Mouse (Mus musculus): ENCODE data around the gene Arhgap27. TPM values are rescaled to one million over a fixed set of nuclear protein-coding genes. Genes with fewer than 3 reads are reported as not detected.

Arhgap27 gene
- polyA plus RNA-seq, 1 experiment from 2014 or later: 2.8 TPM

DNA sequence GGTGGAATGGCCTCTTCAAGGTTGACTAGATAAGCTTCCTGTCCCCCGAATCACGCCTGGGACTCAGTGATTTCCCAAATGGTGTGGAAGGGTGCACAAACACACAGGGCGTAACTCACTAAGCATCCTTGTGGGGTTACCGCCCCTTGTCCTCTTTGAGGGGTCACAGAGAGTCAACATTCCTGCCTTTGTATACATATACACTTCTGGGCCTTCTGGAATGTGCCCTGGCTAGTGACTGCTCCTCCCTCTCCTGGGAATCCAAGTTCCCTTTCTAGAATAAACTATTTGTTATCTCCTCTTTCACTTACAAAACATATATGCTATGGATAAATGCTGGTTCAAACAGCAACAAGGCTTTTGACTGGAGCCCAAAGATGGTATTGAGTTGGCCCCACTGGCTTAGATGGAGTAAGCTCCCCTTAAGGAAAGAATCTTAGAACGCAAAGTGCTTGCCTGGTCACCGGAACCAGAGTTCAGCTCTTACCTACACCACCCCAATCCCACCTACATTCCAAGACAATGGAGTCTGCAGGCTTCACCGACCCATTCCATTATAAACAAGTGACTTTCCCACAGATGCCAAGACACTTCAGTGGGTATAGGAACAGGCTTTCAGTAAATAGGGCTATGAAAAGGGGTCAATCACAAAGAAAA, 24.5 kb upstream of the Arhgap27 start:
- Histone ChIP-seq H3K9me3 (ENCODE audit: control insufficient read depth, low read length) (no peaks in the 10 kb centered on the region), H3K27me3 (ENCODE audit: control insufficient read depth, insufficient read depth, low read length) (no peaks in the 10 kb centered on the region), H3K9ac (ENCODE audit: low read length) (no peak overlapping the region), H3K4me3 (ENCODE audit: low read depth, low read length) (no peak overlapping the region), H3K4me1 (ENCODE audit: control insufficient read depth, insufficient read depth, low read length) (no peaks in the 10 kb centered on the region), H3K27ac (ENCODE audit: low read depth, low read length) (no peak overlapping the region), H3K4me2 (no peak overlapping the region), H3K36me3 (ENCODE audit: control insufficient read depth, insufficient read depth, low read length) (no peaks in the 10 kb centered on the region)
- DNase-seq (ENCODE audit: low spot score, missing footprints): no peak
- ATAC-seq (ENCODE audit: low FRiP score): no peak
- 80% methylated on average over 7 of the region's 7 CpGs for WGBS

DNA sequence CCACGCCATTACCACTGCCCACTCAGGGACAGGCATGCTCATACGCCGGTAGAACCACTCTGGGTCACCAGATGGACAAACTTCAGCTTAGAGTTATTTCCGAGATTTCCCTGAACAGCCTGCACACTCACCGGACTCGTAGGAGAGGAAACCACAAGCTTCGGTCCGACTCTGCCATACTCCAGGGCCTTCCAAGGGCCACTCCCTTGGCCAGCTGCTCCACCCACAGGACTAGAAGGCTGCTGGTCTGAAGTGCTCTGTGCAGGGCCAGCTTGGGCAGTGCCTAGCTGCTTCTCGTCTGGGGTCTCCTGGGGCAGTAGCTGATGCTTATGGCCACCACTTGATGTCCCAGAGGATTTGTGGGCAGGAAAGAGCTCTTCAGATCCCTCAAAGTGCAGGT, 23.3 kb upstream of the Arhgap27 start:
- H3K36me3 ChIP-seq (ENCODE audit: control insufficient read depth, insufficient read depth, low read length): no peaks in the 10 kb centered on the region
- no peak overlapping the region for H3K4me3 ChIP-seq (ENCODE audit: low read depth, low read length)
- no peak overlapping the region for H3K27ac ChIP-seq (ENCODE audit: low read depth, low read length)
- no peaks in the 10 kb centered on the region for H3K4me1 ChIP-seq (ENCODE audit: control insufficient read depth, insufficient read depth, low read length)
- H3K9me3 ChIP-seq (ENCODE audit: control insufficient read depth, low read length): no peaks in the 10 kb centered on the region
- DNase-seq (ENCODE audit: low spot score, missing footprints) (no peak), ATAC-seq (ENCODE audit: low FRiP score) (no peak)
- no peak overlapping the region for H3K9ac ChIP-seq (ENCODE audit: low read length)
- no peak overlapping the region for H3K4me2 ChIP-seq
- WGBS: 89% methylated on average over 9 of the region's 9 CpGs
- H3K27me3 ChIP-seq (ENCODE audit: control insufficient read depth, insufficient read depth, low read length): no peaks in the 10 kb centered on the region

DNA sequence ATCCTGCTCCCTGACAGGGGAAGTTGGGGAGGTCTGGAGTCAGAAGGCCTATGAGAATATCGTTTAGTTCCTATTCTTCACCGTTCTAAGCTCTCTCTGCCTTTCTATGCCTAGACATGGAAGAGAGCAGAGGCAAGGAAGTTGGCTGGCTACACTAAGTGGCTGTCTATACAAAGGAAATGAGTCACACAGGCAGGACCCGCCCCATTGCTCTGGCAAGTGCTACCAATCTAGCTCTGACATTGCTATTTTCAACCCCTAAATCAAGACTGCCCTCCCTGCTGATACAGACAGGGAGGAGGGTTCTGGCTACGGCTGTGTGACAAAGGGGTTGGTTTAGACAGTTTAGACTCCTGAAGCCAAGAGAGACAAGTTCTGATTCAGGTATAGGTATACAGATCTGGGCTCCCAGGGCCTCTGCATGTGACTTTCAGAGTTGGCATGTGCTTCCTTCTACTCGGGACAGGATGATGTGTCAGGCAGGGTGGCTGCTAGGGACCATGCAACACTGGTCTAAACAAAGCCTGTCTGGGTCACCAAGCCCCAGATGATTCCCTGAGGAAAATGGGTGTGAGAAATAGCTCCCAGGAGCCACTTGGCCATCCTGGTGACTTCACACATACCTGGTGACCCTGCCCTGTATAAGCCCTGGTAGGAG, 18.6 kb upstream of the Arhgap27 start:
- H3K27me3 ChIP-seq (ENCODE audit: control insufficient read depth, insufficient read depth, low read length): no peaks in the 10 kb centered on the region
- H3K9me3 ChIP-seq (ENCODE audit: control insufficient read depth, low read length): no peaks in the 10 kb centered on the region
- no peak overlapping the region for H3K4me3 ChIP-seq (ENCODE audit: low read depth, low read length)
- WGBS: 84% methylated on average over 5 of the region's 5 CpGs
- ATAC-seq (ENCODE audit: low FRiP score): no peak
- H3K27ac ChIP-seq (ENCODE audit: low read depth, low read length): no peak overlapping the region
- H3K36me3 ChIP-seq (ENCODE audit: control insufficient read depth, insufficient read depth, low read length): peaks cover 6% of the 10 kb centered on the region
- no peaks in the 10 kb centered on the region for H3K4me1 ChIP-seq (ENCODE audit: control insufficient read depth, insufficient read depth, low read length)
- H3K4me2 ChIP-seq: no peak overlapping the region
- H3K9ac ChIP-seq (ENCODE audit: low read length): no peak overlapping the region
- no peak for DNase-seq (ENCODE audit: low spot score, missing footprints)

DNA sequence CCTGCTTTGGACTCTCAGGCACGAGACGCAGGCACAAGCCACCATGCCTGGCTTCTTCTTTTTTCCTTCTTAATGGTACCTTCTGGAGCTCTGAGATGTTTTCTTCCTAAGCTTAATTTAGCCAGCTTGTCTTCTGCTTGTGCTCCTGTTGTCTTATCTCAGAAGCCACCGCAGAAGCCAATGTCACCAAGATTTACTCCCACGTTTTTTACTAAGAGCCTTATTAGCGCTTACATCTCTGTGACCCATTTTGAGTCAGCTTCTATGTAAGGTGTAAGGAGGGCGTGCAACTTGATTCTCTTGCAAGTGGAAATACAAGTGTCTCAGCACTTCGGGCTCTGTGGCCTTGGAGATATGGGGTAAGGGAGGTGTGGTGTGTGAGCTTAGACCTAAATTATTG, 18.0 kb upstream of the Arhgap27 start:
- Histone ChIP-seq H3K27ac (ENCODE audit: low read depth, low read length) (no peak overlapping the region), H3K4me3 (ENCODE audit: low read depth, low read length) (no peak overlapping the region), H3K4me1 (ENCODE audit: control insufficient read depth, insufficient read depth, low read length) (no peaks in the 10 kb centered on the region), H3K4me2 (no peak overlapping the region), H3K9me3 (ENCODE audit: control insufficient read depth, low read length) (no peaks in the 10 kb centered on the region), H3K27me3 (ENCODE audit: control insufficient read depth, insufficient read depth, low read length) (no peaks in the 10 kb centered on the region), H3K9ac (ENCODE audit: low read length) (no peak overlapping the region), H3K36me3 (ENCODE audit: control insufficient read depth, insufficient read depth, low read length) (peaks cover 8% of the 10 kb centered on the region)
- ATAC-seq (ENCODE audit: low FRiP score) (no peak), DNase-seq (ENCODE audit: low spot score, missing footprints) (no peak)
- WGBS: 92% methylated on average over 7 of the region's 7 CpGs

DNA sequence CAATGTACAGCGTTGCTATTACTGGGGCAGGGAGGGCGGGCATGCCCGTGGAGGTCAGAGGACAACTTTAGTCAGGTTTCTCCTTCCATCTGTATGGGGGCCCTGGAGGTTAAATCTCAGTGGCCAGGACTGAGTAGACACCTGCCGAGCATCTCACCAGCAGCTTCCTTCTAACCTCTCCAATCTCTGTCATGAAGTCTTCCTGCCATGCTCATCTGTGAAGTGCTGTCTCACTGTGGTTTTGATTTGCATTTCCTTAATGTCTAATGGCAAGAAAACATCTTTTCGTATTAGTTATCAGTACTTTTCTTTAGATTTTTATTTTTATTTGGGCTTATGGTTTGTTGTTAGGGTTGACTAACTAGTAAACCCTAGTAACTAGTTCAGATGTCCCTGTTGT, 17.0 kb upstream of the Arhgap27 start:
- 95% methylated on average over 5 of the region's 5 CpGs for WGBS
- H3K4me3 ChIP-seq (ENCODE audit: low read depth, low read length): no peak overlapping the region
- H3K4me1 ChIP-seq (ENCODE audit: control insufficient read depth, insufficient read depth, low read length): no peaks in the 10 kb centered on the region
- H3K27me3 ChIP-seq (ENCODE audit: control insufficient read depth, insufficient read depth, low read length): no peaks in the 10 kb centered on the region
- H3K9me3 ChIP-seq (ENCODE audit: control insufficient read depth, low read length): no peaks in the 10 kb centered on the region
- no peak overlapping the region for H3K27ac ChIP-seq (ENCODE audit: low read depth, low read length)
- no peak overlapping the region for H3K4me2 ChIP-seq
- no peak overlapping the region for H3K9ac ChIP-seq (ENCODE audit: low read length)
- peaks cover 9% of the 10 kb centered on the region for H3K36me3 ChIP-seq (ENCODE audit: control insufficient read depth, insufficient read depth, low read length)
- ATAC-seq (ENCODE audit: low FRiP score) (no peak), DNase-seq (ENCODE audit: low spot score, missing footprints) (no peak)

DNA sequence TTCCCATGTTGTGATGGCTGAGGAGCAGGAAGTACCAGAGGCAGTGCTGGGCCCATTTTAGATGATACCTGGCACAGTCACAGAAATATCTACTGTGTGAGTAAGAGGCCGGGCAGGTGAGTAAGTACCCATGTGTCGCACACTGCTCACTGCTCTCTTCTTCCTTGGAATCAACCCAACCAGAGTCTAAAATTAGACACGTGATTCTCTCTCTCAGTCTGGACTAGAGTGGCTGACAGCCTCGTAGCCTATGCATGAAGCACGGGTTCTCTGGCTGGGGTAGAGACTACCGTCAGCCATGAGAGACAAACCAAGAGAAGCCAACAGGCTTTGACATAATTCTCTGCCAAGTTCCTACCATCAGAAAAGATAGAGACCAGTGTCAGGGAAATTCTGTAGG, 14.8 kb upstream of the Arhgap27 start:
- no peaks in the 10 kb centered on the region for H3K9me3 ChIP-seq (ENCODE audit: control insufficient read depth, low read length)
- H3K36me3 ChIP-seq (ENCODE audit: control insufficient read depth, insufficient read depth, low read length): peaks cover 9% of the 10 kb centered on the region
- DNase-seq (ENCODE audit: low spot score, missing footprints): no peak
- WGBS: 96% methylated on average over 6 of the region's 6 CpGs
- H3K4me3 ChIP-seq (ENCODE audit: low read depth, low read length): no peak overlapping the region
- no peak overlapping the region for H3K9ac ChIP-seq (ENCODE audit: low read length)
- H3K4me1 ChIP-seq (ENCODE audit: control insufficient read depth, insufficient read depth, low read length): no peaks in the 10 kb centered on the region
- H3K27me3 ChIP-seq (ENCODE audit: control insufficient read depth, insufficient read depth, low read length): no peaks in the 10 kb centered on the region
- ATAC-seq (ENCODE audit: low FRiP score): no peak
- no peak overlapping the region for H3K4me2 ChIP-seq
- no peak overlapping the region for H3K27ac ChIP-seq (ENCODE audit: low read depth, low read length)

DNA sequence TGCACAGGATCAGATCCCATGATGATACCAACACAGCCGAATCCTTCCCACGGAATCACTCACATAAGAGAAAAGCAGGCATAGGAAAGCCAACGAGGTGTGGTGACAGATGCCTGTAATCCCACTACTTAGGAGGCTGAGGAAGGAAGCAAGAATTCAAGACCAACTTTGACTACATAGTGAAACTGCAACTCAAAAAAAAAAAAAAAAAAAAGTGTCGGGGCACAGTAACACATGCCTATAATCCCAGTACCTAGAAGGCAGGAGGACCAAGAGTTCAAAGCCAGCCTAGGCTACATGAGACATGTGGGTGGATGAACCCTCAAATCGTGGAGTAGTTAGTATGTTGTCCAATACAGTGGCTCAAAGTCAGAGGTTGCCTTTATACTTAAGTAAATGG, 12.3 kb upstream of the Arhgap27 start:
- Histone ChIP-seq H3K9me3 (ENCODE audit: control insufficient read depth, low read length) (no peaks in the 10 kb centered on the region), H3K36me3 (ENCODE audit: control insufficient read depth, insufficient read depth, low read length) (peaks cover 9% of the 10 kb centered on the region), H3K4me3 (ENCODE audit: low read depth, low read length) (no peak overlapping the region), H3K4me2 (no peak overlapping the region), H3K9ac (ENCODE audit: low read length) (no peak overlapping the region), H3K27me3 (ENCODE audit: control insufficient read depth, insufficient read depth, low read length) (no peaks in the 10 kb centered on the region), H3K27ac (ENCODE audit: low read depth, low read length) (no peak overlapping the region), H3K4me1 (ENCODE audit: control insufficient read depth, insufficient read depth, low read length) (no peaks in the 10 kb centered on the region)
- WGBS: 86% methylated on average over 5 of the region's 5 CpGs
- ATAC-seq (ENCODE audit: low FRiP score) (no peak), DNase-seq (ENCODE audit: low spot score, missing footprints) (no peak)

DNA sequence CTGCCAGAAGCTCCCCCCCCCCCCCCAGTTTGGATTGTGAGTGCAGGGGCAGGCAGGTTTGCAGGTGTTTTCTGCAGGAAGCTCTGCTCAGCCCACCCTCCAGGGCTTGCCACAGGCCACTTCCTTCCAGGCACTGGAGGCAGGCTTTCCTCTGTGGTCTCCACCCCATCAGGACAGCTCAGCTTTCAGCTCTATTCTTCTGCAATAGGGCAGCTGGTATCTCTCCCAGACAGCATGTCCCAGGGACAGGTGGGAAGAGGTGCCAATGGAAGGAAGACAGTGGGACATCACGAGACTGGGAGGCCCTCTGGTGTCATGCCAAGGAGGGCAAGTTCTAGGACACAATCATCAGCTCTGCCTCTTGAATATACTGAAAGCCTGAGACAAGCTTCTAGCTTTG, 11.8 kb upstream of the Arhgap27 start:
- no peaks in the 10 kb centered on the region for H3K4me1 ChIP-seq (ENCODE audit: control insufficient read depth, insufficient read depth, low read length)
- no peak for DNase-seq (ENCODE audit: low spot score, missing footprints)
- no peak overlapping the region for H3K4me2 ChIP-seq
- peaks cover 9% of the 10 kb centered on the region for H3K36me3 ChIP-seq (ENCODE audit: control insufficient read depth, insufficient read depth, low read length)
- WGBS: 100% methylated on average over 1 of the region's 1 CpGs
- H3K4me3 ChIP-seq (ENCODE audit: low read depth, low read length): no peak overlapping the region
- ATAC-seq (ENCODE audit: low FRiP score): no peak
- no peak overlapping the region for H3K27ac ChIP-seq (ENCODE audit: low read depth, low read length)
- H3K9ac ChIP-seq (ENCODE audit: low read length): no peak overlapping the region
- H3K9me3 ChIP-seq (ENCODE audit: control insufficient read depth, low read length): no peaks in the 10 kb centered on the region
- no peaks in the 10 kb centered on the region for H3K27me3 ChIP-seq (ENCODE audit: control insufficient read depth, insufficient read depth, low read length)

DNA sequence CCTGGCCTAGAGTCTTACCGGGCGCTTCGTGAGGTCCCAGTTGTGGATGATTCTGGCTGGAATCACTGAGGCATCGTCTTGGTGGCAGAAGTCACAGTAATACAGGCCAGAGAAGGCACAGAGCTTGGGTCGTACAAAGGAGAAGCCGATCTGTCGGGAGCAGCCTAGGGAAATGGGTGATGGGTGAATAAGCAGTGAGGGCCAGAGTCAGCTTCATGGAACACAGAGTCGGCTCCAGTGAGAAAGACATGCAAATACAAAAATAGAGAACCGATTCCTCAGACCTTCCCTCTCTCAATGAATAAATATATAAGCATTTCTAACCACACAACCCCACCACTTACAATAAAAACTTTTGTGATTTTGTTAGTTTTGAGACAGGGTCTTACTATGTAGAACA, 10.4 kb upstream of the Arhgap27 start:
- Histone ChIP-seq H3K36me3 (ENCODE audit: control insufficient read depth, insufficient read depth, low read length) (peaks cover 6% of the 10 kb centered on the region), H3K9me3 (ENCODE audit: control insufficient read depth, low read length) (no peaks in the 10 kb centered on the region), H3K27me3 (ENCODE audit: control insufficient read depth, insufficient read depth, low read length) (no peaks in the 10 kb centered on the region), H3K27ac (ENCODE audit: low read depth, low read length) (no peak overlapping the region), H3K4me3 (ENCODE audit: low read depth, low read length) (no peak overlapping the region), H3K4me2 (no peak overlapping the region), H3K9ac (ENCODE audit: low read length) (no peak overlapping the region), H3K4me1 (ENCODE audit: control insufficient read depth, insufficient read depth, low read length) (no peaks in the 10 kb centered on the region)
- WGBS: 90% methylated on average over 9 of the region's 9 CpGs
- DNase-seq (ENCODE audit: low spot score, missing footprints) (no peak), ATAC-seq (ENCODE audit: low FRiP score) (no peak)

All from midbrain, embryonic 11.5 days (tissue).